Mouse (Mus musculus) ES-Bruce4 (cell line): ENCODE data around the gene Igdcc3. TPM values are rescaled to one million over a fixed set of nuclear protein-coding genes. Genes with fewer than 3 reads are reported as not detected.

ENCODE experiments used
- H3K27ac ChIP-seq: 2 replicates; pipeline ENCODE4 v1.5.1; 2012; ENCODE audit warnings: low read length, inconsistent platforms; ENCODE audit not compliant: insufficient read depth
- H3K27me3 ChIP-seq: 2 replicates; pipeline ENCODE4 v1.6.1; 2012; ENCODE audit warnings: mild to moderate bottlenecking, low read length, inconsistent platforms; ENCODE audit not compliant: control insufficient read depth, poor library complexity, insufficient read depth, severe bottlenecking
- H3K36me3 ChIP-seq: 2 replicates; pipeline ENCODE4 v1.6.1; 2012; ENCODE audit warnings: inconsistent platforms, mild to moderate bottlenecking, low read length, moderate library complexity; ENCODE audit not compliant: control insufficient read depth, poor library complexity, insufficient read depth, severe bottlenecking
- H3K4me1 ChIP-seq: one replicate; pipeline ENCODE4 v1.8.1; 2011; ENCODE audit warnings: low read length; ENCODE audit not compliant: control insufficient read depth, insufficient read depth
- H3K4me3 ChIP-seq: 2 replicates; pipeline ENCODE4 v1.5.1; 2011; ENCODE audit warnings: low read depth, mild to moderate bottlenecking, low read length
- H3K9ac ChIP-seq: 2 replicates; pipeline ENCODE4 v1.6.1; 2012; ENCODE audit warnings: low read depth, mild to moderate bottlenecking, inconsistent platforms; ENCODE audit not compliant: poor library complexity, severe bottlenecking
- H3K9me3 ChIP-seq: replicated peaks from 2 replicates; pipeline ENCODE4 v1.6.1; 2012; ENCODE audit warnings: mild to moderate bottlenecking, low read length, inconsistent platforms; ENCODE audit not compliant: control insufficient read depth, poor library complexity, insufficient read depth, severe bottlenecking
- CTCF ChIP-seq: IDR thresholded peaks from one replicate; pipeline ENCODE4 v1.8.1; 2011; ENCODE audit warnings: low read depth, low read length
- EP300 ChIP-seq: IDR thresholded peaks from 2 replicates; pipeline ENCODE4 v1.6.1; 2011; ENCODE audit warnings: low read depth, low read length; ENCODE audit not compliant: insufficient read depth
- POLR2A ChIP-seq: IDR thresholded peaks from one replicate; pipeline ENCODE4 v1.8.1; 2011; ENCODE audit warnings: low read length; ENCODE audit not compliant: insufficient read depth
- polyA plus RNA-seq: library from polyadenylated mRNA; stranded (reverse); fragments of >200 nt; gene quantifications from 2 replicates; pipeline ENCODE4 v1.2.4, GENCODE M21; 2011; ENCODE audit warnings: low read depth; ENCODE audit not compliant: missing spikeins, insufficient read depth, insufficient read length

The Igdcc3 gene
- polyA plus RNA-seq, 1 experiment, result 8.9 TPM

DNA sequence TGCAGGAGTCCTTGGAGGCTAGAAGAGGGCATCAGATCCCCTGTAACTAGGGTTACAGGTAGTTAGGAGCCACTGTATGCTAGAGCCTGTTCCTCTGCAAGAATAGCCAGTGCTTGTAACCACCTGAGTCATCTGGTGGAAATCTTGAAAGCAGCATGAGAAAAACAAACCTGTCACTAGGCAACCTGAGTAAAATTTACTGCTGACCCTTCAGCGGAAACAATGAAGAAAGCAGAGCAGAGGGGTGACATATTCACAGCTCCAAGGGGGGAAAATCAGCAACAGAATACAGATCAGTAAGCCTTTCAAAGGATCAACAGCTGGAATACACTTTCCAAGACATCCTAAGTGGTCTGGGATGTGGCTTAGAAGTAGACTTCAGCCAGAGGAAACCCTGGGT, 70.6 kb downstream of the Igdcc3 start:
- H3K9me3 ChIP-seq, result no peaks in the 10 kb centered on the region
- no peaks in the 10 kb centered on the region for H3K27me3 ChIP-seq
- no peak overlapping the region for H3K9ac ChIP-seq
- H3K27ac ChIP-seq, result no peak overlapping the region
- TF ChIP-seq POLR2A, result no peak
- no peak for TF ChIP-seq EP300
- TF ChIP-seq CTCF, result no peak
- H3K36me3 ChIP-seq, result no peaks in the 10 kb centered on the region
- H3K4me1 ChIP-seq, result no peaks in the 10 kb centered on the region
- no peak overlapping the region for H3K4me3 ChIP-seq

DNA sequence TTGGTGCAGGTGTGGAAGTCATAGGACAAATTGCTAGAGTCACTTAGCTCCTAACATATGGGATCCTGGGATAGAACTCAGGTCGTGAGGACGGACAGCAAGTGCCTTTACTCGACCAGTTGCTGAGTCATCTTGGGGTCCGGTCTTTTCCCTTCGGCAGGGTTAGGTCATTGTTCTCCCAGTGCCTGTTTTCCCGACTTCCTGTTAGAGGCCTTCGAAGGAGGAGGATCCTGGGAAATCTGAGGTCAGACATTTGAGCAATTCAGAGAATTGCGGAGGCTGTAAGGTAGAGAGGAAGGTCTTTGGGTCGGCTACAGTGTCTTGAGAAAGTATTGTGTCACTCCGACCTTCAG, 73.4 kb downstream of the Igdcc3 start:
- peak overlapping the region; percentile 57 for H3K9ac ChIP-seq
- TF ChIP-seq EP300, result peak; percentile 55; the same call in 1 of the 2 replicates
- TF ChIP-seq POLR2A, result no peak
- no peak for TF ChIP-seq CTCF

DNA sequence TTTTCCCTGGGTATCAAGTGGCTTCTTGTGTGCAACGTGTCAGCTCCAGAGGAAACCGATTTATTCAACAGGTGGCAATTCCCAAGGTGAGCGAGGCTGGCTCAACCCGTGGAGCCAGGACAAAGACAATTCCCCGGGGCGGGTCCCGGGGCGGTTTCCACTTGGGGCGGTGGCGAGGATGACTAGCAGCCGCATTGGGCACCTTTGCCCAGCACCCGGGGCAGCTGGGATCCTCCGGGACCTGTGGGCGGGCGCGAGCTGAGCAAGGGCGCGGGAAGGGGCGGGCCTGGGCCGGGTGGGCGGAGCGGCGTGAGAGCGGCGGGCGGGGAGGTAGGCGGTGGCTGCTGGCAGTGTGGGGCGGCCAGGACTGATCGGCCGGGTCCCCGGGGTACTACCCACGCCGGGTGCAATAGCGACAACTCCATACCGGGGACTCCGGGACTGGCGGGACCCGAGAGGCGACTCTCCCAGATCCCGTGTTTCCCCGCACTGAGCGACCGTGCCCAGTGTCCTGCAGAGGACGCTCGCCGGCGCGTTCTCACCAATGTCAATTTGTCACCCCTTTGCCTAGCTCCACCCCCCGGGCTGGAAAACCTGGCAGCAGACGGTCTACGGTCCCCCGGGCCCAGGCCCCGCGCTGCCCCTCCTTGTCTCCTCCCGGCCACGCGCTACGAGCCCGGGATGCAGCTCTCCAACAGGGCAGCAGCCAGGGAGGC, 73.9 kb downstream of the Igdcc3 start:
- Histone ChIP-seq H3K9me3 (no peaks in the 10 kb centered on the region), H3K9ac (peak overlapping the region; percentile 57), H3K4me3 (peak overlapping the region; percentile 74), H3K36me3 (no peaks in the 10 kb centered on the region), H3K27me3 (no peaks in the 10 kb centered on the region), H3K27ac (peak overlapping the region; percentile 97), H3K4me1 (no peaks in the 10 kb centered on the region)
- TF ChIP-seq CTCF (peak; percentile 45), EP300 (no peak), POLR2A (peak; percentile 9)

More for the DNA sequence above, 73.4 kb downstream of the Igdcc3 start:
- H3K4me3 ChIP-seq, result peak overlapping the region; percentile 74
- H3K9me3 ChIP-seq, result no peaks in the 10 kb centered on the region
- no peaks in the 10 kb centered on the region for H3K36me3 ChIP-seq
- H3K27me3 ChIP-seq, result no peaks in the 10 kb centered on the region
- no peaks in the 10 kb centered on the region for H3K4me1 ChIP-seq
- peak overlapping the region; percentile 97 for H3K27ac ChIP-seq

DNA sequence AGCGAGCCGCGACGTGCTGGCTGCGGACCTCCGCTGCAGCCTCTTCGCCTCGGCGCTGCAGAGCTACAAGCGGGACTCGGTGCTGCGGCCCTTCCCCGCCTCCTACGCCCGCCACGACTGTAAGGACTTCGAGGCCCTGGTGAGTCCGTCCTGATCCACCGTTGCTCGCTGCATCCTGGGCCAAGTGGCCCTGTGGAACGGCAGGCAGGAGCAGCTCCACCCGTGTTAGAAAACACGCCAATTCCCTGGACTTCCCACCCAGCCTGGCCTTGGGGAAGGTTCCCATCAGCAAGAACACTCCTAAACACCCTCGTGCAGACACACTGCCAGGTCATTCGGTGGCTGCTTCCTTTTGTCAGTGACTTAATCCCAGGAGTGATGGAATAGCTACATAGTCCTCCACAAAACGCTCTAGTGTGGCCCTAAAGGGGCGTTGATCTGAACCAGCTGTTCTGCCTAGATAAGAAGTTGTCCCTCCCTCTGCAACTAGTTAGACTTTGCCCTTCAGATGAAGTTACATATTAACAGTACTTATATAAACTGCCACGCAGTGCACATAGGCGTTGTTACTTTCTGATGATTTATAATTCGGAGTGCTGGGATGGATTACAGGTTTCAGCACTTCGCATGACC, 74.6 kb downstream of the Igdcc3 start:
- H3K27ac ChIP-seq, result 0 out of 2 replicates have a peak overlapping the region, but pooled peaks have one; percentile 1
- peak overlapping the region; percentile 64 for H3K4me3 ChIP-seq
- H3K9me3 ChIP-seq, result no peaks in the 10 kb centered on the region
- H3K9ac ChIP-seq, result peak overlapping the region; percentile 57
- H3K27me3 ChIP-seq, result no peaks in the 10 kb centered on the region
- H3K4me1 ChIP-seq, result no peaks in the 10 kb centered on the region
- no peak for TF ChIP-seq CTCF
- no peak for TF ChIP-seq EP300
- no peak for TF ChIP-seq POLR2A
- no peaks in the 10 kb centered on the region for H3K36me3 ChIP-seq

DNA sequence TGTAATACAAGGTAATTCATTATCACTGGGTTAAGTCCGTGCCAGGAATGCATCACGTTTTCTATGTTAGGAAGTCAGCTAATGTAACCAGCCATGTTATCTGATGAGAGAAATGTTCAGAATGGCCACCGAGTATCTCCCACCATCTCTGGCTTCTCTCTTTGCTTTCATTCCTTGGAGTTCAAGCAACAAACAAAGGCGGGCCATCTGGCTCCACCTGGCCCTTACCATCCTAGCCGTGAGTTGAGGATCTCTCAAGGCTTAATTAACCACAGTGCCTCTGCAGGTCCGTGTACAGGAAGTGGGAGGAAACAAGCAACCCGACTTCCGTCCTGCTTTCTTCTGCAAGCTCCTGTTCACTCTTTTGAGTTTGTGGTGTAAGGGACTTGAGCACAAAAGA, 76.0 kb downstream of the Igdcc3 start:
- Histone ChIP-seq H3K4me1 (peaks cover 2% of the 10 kb centered on the region), H3K4me3 (no peak overlapping the region), H3K9me3 (no peaks in the 10 kb centered on the region), H3K36me3 (no peaks in the 10 kb centered on the region), H3K27ac (no peak overlapping the region), H3K9ac (no peak overlapping the region), H3K27me3 (no peaks in the 10 kb centered on the region)
- TF ChIP-seq EP300 (no peak), POLR2A (no peak), CTCF (no peak)

DNA sequence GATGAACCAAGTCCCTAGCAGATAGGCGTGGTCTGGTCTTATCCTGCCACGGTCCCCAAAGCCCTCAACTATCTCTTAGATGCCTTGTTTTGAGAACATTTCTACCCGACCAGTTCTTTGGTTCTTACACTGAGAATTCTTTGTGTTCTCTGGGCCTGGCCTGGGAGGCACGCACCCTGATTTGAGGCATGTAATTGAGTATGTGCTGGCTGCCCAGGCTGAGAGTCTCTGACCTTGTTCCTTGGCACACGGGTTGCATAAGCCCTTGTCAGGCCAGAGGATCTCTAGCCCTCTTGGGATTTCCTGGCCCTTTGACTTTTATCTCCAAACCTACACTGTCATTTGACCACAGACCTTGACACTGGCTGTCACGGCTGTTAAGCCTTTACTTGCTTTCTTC, 76.7 kb downstream of the Igdcc3 start:
- peaks cover 2% of the 10 kb centered on the region for H3K4me1 ChIP-seq
- no peaks in the 10 kb centered on the region for H3K9me3 ChIP-seq
- no peaks in the 10 kb centered on the region for H3K27me3 ChIP-seq
- no peaks in the 10 kb centered on the region for H3K36me3 ChIP-seq
- H3K9ac ChIP-seq, result no peak overlapping the region
- no peak overlapping the region for H3K4me3 ChIP-seq
- H3K27ac ChIP-seq, result no peak overlapping the region
- TF ChIP-seq EP300 (no peak), POLR2A (no peak), CTCF (no peak)
